Mouse (Mus musculus): ENCODE data around the gene Ntm. TPM values are rescaled to one million over a fixed set of nuclear protein-coding genes. Genes with fewer than 3 reads are reported as not detected.
A peak's percentile ranks its signal among the peaks of the same experiment; 100 is the strongest.

The Ntm gene
- polyA plus RNA-seq, 1 experiment from 2014 or later, result 14.3 TPM

DNA sequence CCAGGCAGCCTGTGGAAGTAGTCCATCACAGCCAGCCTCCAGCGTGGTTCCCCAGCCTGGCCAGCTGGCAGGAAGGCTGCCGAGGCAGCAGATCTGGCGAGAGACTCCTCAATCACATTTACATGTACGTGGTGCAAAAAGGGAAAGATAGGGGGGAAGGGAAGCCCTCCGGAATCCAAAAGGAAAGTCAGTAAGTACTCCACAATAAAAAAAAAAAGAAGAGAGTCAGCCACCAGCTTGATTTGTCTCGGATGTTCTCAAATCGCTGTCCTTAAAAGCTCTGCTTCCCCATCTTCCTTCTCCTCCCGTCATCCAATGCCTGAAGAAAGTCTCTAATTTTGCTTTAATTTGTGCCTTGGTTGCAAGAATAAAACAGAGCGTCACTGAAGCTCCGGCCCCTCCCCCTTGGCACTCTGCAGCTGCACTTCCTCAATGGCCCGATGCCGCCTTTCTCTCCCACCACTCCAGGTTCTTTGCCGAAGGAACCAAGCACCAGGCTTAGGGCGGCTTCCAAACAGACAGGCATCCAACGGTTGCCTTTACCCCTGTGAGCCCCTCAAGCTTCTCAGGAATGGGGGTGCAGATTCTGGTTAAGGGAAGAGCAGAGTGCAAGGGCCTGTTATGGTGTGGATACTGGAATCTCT lies 212.4 kb downstream of the Ntm start:
- WGBS, result 30% methylated on average over 15 of the region's 15 CpGs
- Histone ChIP-seq H3K27me3 (ENCODE audit: control insufficient read depth, insufficient read depth, low read length) (no peaks in the 10 kb centered on the region), H3K4me1 (replicated peaks; ENCODE audit: control insufficient read depth, insufficient read depth, low read length) (peaks cover 3% of the 10 kb centered on the region; the same call in 1 of the 2 replicates), H3K9ac (ENCODE audit: low read length) (peak overlapping the region; percentile 31; the same call in 1 of the 2 replicates), H3K36me3 (ENCODE audit: control insufficient read depth, insufficient read depth, low read length) (no peaks in the 10 kb centered on the region), H3K9me3 (ENCODE audit: control insufficient read depth, low read length) (no peaks in the 10 kb centered on the region; the same call in 1 of the 2 replicates), H3K27ac (ENCODE audit: low read depth, low read length) (no peak overlapping the region), H3K4me2 (ENCODE audit: low read depth, low read length, severe bottlenecking) (peak overlapping the region; percentile 34), H3K4me3 (ENCODE audit: low read depth, low read length) (no peak overlapping the region)
- ATAC-seq (replicated peaks; ENCODE audit: low FRiP score) (peak; percentile 56), DNase-seq (ENCODE audit: low spot score) (peak; percentile 56)

DNA sequence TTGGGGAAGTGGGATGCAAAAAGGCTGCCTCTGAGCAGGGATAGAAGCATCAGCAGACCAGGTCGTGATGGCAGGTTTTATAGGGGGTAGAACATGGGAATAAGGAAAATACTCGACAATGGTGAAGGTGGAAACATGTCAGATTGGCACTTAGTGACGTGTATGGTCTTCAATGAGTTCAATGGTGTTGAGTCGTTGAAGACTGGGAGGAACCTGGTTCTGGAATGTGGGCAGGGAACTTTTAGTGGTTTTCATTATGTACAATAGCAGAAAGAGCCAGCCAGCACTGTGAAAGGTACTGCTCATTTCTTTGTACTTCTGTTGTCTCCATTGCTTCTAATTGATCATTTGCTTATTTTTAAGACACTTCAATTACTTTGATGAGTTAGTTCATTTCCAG lies 214.9 kb downstream of the Ntm start:
- Histone ChIP-seq H3K4me2 (ENCODE audit: low read depth, low read length, severe bottlenecking) (no peak overlapping the region), H3K9ac (ENCODE audit: low read length) (no peak overlapping the region), H3K4me1 (replicated peaks; ENCODE audit: control insufficient read depth, insufficient read depth, low read length) (peaks cover 3% of the 10 kb centered on the region; the same call in 1 of the 2 replicates), H3K27me3 (ENCODE audit: control insufficient read depth, insufficient read depth, low read length) (no peaks in the 10 kb centered on the region), H3K9me3 (ENCODE audit: control insufficient read depth, low read length) (no peaks in the 10 kb centered on the region; the same call in 1 of the 2 replicates), H3K36me3 (ENCODE audit: control insufficient read depth, insufficient read depth, low read length) (no peaks in the 10 kb centered on the region), H3K4me3 (ENCODE audit: low read depth, low read length) (no peak overlapping the region), H3K27ac (ENCODE audit: low read depth, low read length) (no peak overlapping the region)
- 84% methylated on average over 4 of the region's 4 CpGs for WGBS
- DNase-seq (ENCODE audit: low spot score) (no peak), ATAC-seq (replicated peaks; ENCODE audit: low FRiP score) (no peak)

DNA sequence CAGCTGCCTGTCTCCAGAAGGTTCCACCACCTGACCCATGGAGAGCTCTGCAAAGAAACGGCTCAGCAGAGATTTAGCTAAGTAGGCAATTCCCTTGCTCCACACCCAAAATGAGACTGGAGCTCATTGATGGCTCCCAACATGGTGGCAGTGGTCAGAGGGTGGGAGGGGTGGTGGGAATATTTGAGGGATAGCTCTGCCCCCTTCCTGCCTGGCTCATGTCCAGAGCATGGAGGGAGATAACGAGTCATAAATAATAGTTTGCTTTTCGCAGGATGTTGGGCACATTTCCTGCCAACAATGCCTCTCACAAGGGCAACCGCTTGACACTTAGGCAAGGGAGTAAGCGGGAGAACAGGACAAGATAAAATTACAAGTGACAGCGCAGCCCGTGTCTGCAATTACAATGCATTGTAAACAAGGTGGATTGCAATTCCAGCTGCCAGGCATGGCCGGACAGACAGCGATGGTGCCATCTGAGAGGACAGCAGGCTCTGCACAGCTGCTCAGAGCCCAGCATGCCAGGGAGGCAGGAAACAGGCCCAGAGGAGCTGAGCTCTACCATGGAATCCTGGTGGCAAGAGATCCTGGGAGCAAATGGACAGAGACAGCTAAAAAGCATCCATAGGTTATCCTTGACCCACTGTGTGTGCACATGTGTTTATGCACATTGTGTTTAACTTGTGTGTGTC lies 224.0 kb downstream of the Ntm start:
- no peaks in the 10 kb centered on the region for H3K36me3 ChIP-seq (ENCODE audit: control insufficient read depth, insufficient read depth, low read length)
- H3K27ac ChIP-seq (ENCODE audit: low read depth, low read length), result no peak overlapping the region
- no peak overlapping the region for H3K4me3 ChIP-seq (ENCODE audit: low read depth, low read length)
- ATAC-seq (replicated peaks; ENCODE audit: low FRiP score), result no peak
- no peak overlapping the region for H3K9ac ChIP-seq (ENCODE audit: low read length)
- WGBS, result 84% methylated on average over 9 of the region's 9 CpGs
- no peak overlapping the region for H3K4me2 ChIP-seq (ENCODE audit: low read depth, low read length, severe bottlenecking)
- no peaks in the 10 kb centered on the region for H3K9me3 ChIP-seq (ENCODE audit: control insufficient read depth, low read length)
- no peak for DNase-seq (ENCODE audit: low spot score)
- H3K27me3 ChIP-seq (ENCODE audit: control insufficient read depth, insufficient read depth, low read length), result no peaks in the 10 kb centered on the region
- H3K4me1 ChIP-seq (replicated peaks; ENCODE audit: control insufficient read depth, insufficient read depth, low read length), result no peaks in the 10 kb centered on the region

DNA sequence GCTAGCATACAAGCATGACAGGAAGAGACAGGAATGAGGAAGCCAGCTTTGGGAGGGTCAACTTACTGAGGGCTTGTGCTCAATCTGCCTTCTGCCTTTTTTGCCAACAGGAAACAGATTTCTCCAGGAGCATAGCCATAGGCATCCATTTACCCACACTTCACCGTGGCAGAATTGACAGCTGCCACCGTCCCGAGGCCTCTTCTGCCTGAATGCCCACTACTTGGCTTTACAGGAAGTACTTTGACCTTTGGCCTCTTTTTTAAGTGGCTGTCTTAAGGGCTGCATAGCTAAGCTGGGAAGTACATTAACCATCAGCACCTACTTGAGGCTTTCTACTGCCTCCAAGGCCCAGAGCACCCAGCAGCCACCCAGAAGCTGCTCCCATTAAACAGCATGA lies 226.9 kb downstream of the Ntm start:
- no peaks in the 10 kb centered on the region for H3K4me1 ChIP-seq (replicated peaks; ENCODE audit: control insufficient read depth, insufficient read depth, low read length)
- no peak overlapping the region for H3K4me3 ChIP-seq (ENCODE audit: low read depth, low read length)
- WGBS, result 45% methylated on average over 3 of the region's 3 CpGs
- DNase-seq (ENCODE audit: low spot score) (no peak), ATAC-seq (replicated peaks; ENCODE audit: low FRiP score) (no peak)
- no peaks in the 10 kb centered on the region for H3K36me3 ChIP-seq (ENCODE audit: control insufficient read depth, insufficient read depth, low read length)
- H3K9ac ChIP-seq (ENCODE audit: low read length), result no peak overlapping the region
- no peak overlapping the region for H3K27ac ChIP-seq (ENCODE audit: low read depth, low read length)
- H3K27me3 ChIP-seq (ENCODE audit: control insufficient read depth, insufficient read depth, low read length), result no peaks in the 10 kb centered on the region
- H3K4me2 ChIP-seq (ENCODE audit: low read depth, low read length, severe bottlenecking), result no peak overlapping the region
- no peaks in the 10 kb centered on the region for H3K9me3 ChIP-seq (ENCODE audit: control insufficient read depth, low read length)

DNA sequence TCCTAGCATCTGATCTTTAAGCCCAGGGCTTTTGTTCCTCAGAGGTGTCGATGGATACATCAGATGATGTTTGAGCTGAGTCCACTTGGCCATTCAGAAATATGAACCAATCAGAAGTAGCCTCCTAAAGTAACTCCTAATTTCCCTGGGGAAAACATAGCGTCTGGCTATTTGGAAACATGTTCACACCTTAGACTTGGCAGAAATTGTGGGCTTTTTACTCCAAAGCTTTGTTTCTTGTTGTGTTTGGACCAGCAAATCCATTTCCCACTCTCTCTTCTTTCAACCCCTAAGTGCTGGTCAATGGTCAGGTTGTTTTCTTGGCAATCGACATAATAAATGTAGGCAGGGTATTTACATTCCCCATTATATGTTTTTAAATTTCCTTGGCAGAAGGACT lies 230.0 kb downstream of the Ntm start:
- Histone ChIP-seq H3K36me3 (ENCODE audit: control insufficient read depth, insufficient read depth, low read length) (no peaks in the 10 kb centered on the region), H3K4me1 (replicated peaks; ENCODE audit: control insufficient read depth, insufficient read depth, low read length) (no peaks in the 10 kb centered on the region), H3K27ac (ENCODE audit: low read depth, low read length) (no peak overlapping the region), H3K9ac (ENCODE audit: low read length) (no peak overlapping the region), H3K9me3 (ENCODE audit: control insufficient read depth, low read length) (no peaks in the 10 kb centered on the region), H3K4me3 (ENCODE audit: low read depth, low read length) (no peak overlapping the region), H3K27me3 (ENCODE audit: control insufficient read depth, insufficient read depth, low read length) (no peaks in the 10 kb centered on the region), H3K4me2 (ENCODE audit: low read depth, low read length, severe bottlenecking) (no peak overlapping the region)
- DNase-seq (ENCODE audit: low spot score) (no peak), ATAC-seq (replicated peaks; ENCODE audit: low FRiP score) (no peak)
- 76% methylated on average over 3 of the region's 3 CpGs for WGBS

DNA sequence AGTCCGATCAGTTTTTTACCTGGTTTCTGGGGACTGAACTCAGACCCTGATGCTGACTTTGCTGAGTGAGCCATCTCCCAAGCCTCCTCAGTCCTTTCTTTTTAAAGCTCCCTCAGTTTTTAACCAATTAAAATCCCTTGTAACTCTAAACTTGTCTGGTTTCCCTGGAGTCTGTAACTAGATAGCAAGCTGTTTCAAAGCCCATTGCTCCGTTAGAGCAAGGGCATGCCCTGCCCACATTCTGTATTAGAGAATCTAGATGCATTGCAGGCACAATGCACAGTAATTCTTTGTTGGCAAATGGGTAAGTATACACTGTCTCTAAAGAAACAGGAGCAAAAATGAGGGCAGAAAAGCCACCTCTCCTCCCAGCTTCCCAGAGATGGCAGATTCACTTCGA lies 231.3 kb downstream of the Ntm start:
- 64% methylated on average over 3 of the region's 3 CpGs for WGBS
- Histone ChIP-seq H3K4me1 (replicated peaks; ENCODE audit: control insufficient read depth, insufficient read depth, low read length) (no peaks in the 10 kb centered on the region), H3K27ac (ENCODE audit: low read depth, low read length) (no peak overlapping the region), H3K36me3 (ENCODE audit: control insufficient read depth, insufficient read depth, low read length) (no peaks in the 10 kb centered on the region), H3K27me3 (ENCODE audit: control insufficient read depth, insufficient read depth, low read length) (no peaks in the 10 kb centered on the region), H3K9ac (ENCODE audit: low read length) (no peak overlapping the region), H3K9me3 (ENCODE audit: control insufficient read depth, low read length) (no peaks in the 10 kb centered on the region), H3K4me2 (ENCODE audit: low read depth, low read length, severe bottlenecking) (no peak overlapping the region), H3K4me3 (ENCODE audit: low read depth, low read length) (no peak overlapping the region)
- ATAC-seq (replicated peaks; ENCODE audit: low FRiP score) (no peak), DNase-seq (ENCODE audit: low spot score) (no peak)

DNA sequence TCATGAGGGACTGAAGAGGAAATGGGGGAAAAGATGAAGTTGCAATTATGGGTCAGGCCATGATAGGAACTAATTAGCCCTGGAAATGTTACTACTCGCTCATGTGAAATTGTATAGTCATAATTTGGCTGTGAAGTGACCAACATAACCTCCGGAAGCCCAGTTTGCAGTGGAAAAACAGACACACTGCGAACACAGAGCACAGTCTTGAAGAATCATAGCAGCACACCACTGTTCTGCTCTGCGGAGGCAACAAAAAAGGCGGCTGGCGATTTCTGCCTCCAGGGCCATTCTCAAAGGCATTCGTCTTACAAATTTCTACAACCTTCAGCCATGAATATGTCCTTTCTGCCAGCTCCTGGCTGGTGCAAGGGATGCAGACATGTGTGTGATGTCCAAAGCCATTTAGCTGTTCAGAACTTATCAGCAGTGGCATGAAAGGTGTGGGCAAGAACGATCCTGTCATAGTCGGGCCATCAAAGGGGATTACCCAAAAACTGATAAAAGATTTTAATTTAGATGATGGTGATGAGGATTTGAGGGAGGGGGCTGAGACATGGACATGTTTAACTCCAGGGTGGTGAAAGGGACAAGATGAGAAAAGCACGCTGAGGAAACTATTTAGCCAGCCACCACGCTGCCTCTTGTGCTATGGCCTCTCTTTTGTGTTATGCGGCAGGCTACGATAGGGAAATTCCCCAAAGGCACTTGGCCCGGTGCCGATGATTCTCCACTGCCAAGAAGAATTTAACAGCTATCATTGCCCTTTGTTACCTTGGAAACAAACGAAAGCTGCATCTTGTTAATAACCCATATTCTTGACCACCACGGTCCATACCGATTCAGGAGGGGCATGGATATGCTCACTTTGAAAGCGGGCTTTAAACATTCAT lies 235.2 kb downstream of the Ntm start:
- H3K4me3 ChIP-seq (ENCODE audit: low read depth, low read length), result no peak overlapping the region
- no peaks in the 10 kb centered on the region for H3K4me1 ChIP-seq (replicated peaks; ENCODE audit: control insufficient read depth, insufficient read depth, low read length)
- no peaks in the 10 kb centered on the region for H3K27me3 ChIP-seq (ENCODE audit: control insufficient read depth, insufficient read depth, low read length)
- ATAC-seq (replicated peaks; ENCODE audit: low FRiP score), result no peak
- H3K27ac ChIP-seq (ENCODE audit: low read depth, low read length), result no peak overlapping the region
- 80% methylated on average over 19 of the region's 19 CpGs for WGBS
- no peak for DNase-seq (ENCODE audit: low spot score)
- no peak overlapping the region for H3K4me2 ChIP-seq (ENCODE audit: low read depth, low read length, severe bottlenecking)
- H3K36me3 ChIP-seq (ENCODE audit: control insufficient read depth, insufficient read depth, low read length), result no peaks in the 10 kb centered on the region
- no peaks in the 10 kb centered on the region for H3K9me3 ChIP-seq (ENCODE audit: control insufficient read depth, low read length)
- H3K9ac ChIP-seq (ENCODE audit: low read length), result no peak overlapping the region

DNA sequence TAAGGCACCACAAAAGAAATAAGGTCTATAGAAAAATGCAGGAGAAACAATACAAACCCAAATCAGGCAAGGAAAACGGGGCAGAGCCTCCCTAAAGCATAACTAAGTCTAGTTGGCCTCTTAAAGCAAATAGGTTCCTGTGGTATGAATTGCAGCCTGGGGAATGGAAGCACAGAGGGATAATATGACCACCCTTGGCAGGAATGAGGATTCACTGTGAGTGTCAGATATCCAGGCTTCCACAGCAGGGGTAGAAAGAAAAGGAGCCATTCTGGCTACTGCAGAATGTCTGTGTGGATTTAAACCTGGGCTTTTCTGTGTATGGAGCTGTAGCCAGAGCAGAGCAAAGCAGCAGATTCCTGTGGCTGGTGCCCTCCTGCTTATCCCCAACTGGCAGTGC lies 241.5 kb downstream of the Ntm start:
- 15% methylated on average over 1 of the region's 1 CpGs for WGBS
- H3K9me3 ChIP-seq (ENCODE audit: control insufficient read depth, low read length), result no peaks in the 10 kb centered on the region
- no peak overlapping the region for H3K4me3 ChIP-seq (ENCODE audit: low read depth, low read length)
- no peak overlapping the region for H3K4me2 ChIP-seq (ENCODE audit: low read depth, low read length, severe bottlenecking)
- no peak overlapping the region for H3K27ac ChIP-seq (ENCODE audit: low read depth, low read length)
- DNase-seq (ENCODE audit: low spot score), result no peak
- no peak for ATAC-seq (replicated peaks; ENCODE audit: low FRiP score)
- H3K27me3 ChIP-seq (ENCODE audit: control insufficient read depth, insufficient read depth, low read length), result no peaks in the 10 kb centered on the region
- no peaks in the 10 kb centered on the region for H3K36me3 ChIP-seq (ENCODE audit: control insufficient read depth, insufficient read depth, low read length)
- no peaks in the 10 kb centered on the region; the same call in 1 of the 2 replicates for H3K4me1 ChIP-seq (replicated peaks; ENCODE audit: control insufficient read depth, insufficient read depth, low read length)
- no peak overlapping the region for H3K9ac ChIP-seq (ENCODE audit: low read length)

All from forebrain, embryonic 11.5 days (tissue).